Mouse (Mus musculus): ENCODE results near the gene Anpep.

Anpep gene

DNA sequence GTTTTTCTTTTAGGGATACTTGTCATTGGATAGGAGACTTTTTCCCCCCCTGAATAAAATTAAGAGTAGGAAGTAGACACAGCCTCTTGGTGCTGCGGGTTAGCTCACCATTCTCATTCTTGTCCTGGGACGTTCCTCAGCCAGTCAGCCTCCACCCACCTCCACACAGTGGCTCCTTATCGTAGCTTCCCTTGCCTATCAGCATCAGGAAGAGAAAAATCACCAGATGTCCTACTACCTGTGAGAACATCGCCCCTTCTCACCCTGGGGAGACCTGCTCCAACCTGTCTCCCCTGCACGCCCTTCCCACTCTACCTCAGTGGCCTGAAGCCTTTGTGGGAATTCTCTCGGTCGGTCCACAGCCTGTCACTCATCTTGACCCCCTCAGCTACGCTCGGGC is at the start of gene Anpep:
Anpep (minus strand) TSS at position 249 of the 400 bp plus-strand sequence.
- DNase-seq (ENCODE audit: extremely low spot score), result no peak

DNA sequence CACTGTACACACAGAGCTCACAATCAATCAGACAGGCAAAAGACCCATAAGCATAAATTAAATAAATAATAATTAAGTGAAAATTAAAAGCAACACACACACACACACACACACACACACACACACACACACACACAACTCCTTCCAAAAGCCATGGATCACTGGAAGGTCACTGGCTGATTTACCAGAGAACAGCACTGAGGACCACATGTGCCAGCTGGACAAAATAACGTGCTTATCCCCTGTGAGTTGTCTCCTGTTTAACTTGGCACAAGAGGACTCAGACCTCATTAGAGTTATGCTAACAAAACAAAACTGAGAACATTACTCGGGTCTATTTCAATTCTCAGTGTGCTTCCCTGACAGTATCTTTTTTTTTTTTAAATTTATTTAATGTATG is 46.5 kb upstream of the Anpep start:
- no peak for DNase-seq (ENCODE audit: extremely low spot score)

DNA sequence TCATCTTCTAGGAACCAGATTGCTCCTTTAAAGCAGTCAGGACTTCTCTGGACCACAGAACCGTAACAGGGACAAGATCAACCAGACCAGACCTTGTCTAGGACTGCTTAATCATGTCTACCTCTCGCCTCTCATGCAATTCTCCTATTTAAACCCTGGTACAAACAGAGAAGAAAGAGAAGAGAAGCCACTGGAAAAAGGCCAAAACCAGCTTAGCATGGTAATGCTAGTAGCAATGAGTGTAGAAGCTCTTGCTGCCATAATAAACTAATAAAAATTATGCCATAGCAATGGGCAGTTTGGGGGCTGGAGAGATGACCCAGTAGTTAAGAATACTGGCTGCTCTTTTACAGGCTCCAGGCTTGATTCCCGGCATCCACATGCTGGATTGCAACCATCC is 46.1 kb upstream of the Anpep start:
- DNase-seq (ENCODE audit: extremely low spot score), result no peak

DNA sequence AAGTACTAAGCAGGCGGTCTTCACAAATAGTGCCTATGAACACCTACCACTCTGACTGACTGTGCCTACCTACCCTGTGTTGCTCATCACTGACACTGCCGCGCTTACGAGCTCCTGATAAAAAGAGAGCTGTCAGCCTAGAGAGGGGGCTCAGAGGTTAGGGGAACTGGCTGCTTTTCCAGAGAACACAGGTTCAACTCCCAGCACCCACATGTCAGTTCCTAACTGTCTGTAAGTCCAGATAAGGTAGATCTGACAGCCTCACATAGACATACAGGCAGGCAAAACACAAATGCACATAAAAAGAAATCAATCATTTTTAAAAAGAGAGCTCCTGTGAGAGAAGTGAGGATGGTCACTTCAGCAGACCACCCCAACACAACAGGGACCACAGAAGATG is 44.3 kb upstream of the Anpep start:
- no peak for DNase-seq (ENCODE audit: extremely low spot score)

DNA sequence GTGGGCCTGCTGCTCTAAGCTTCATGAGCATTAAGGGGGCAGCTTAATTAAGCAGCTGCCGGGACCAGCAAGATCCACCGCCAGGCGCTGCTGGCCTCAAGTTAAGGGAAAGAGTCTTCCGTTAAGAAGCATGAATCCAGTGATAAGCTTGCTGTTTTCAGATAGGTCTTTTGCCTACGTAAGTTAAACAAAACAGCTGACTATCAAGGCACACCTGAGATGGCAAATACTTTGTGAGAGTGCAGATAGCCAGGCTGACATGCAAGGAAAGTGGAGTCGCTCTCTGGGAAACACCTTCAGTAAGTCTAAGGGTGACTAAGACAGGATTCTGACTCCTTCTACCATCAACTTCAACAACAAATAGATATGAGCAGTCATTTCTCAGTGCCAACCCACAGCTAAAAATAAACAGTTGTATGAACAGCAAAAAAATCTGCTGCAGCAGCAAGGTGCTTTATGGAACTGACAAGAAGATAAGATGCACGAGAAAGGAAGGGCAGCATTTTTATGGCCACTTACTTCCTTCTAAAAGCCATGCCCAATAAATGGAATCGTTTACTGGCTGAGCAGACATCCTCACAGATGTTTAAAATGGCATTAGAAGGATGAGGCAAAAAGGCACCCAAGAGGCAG is 42.4 kb upstream of the Anpep start:
- DNase-seq (ENCODE audit: extremely low spot score), result no peak

DNA sequence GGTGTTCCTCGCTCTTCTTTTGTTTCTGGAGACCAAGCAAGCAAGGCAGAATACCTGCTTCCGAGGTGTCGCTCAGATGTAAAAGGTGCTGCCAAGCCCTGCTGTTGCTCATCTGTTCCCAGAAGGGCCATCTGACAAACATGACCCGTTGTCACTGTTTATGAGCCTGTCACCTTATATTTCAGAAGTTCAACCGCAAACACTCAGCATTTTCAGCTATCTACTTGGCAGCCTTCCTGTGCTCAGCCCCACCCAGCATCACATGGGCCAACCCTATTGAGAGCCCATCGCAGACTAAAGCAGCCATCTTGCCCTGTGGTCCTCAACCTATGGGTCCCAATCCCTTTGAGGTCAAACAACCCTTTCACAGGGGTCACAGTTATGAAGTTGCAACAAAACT is 39.9 kb upstream of the Anpep start:
- DNase-seq (ENCODE audit: extremely low spot score), result no peak

DNA sequence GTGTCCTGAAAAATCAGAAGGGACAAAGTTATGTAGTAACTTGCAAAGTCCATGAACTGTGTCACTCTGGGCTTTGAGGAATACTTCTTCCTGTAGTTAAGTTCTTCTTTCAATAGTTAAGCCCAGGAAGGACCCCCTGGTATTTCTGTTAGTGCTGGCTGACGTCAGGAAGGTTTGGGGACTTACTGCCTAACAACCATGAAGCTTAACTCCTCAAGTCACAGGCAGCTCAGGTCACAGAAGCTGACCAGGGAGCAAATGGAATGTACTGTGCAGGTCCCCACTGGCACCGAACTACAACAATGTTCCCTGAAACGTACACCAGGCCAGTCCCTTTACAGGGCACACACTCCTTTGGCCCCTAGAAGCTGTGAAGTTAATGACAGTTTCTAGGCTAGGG is 34.4 kb upstream of the Anpep start:
- DNase-seq (ENCODE audit: extremely low spot score), result no peak

- DNase-seq (ENCODE audit: extremely low spot score), result no peak
Measured at GRCm38 (mm10) chr7:79894790-79895189, 33.9 kb upstream of the Anpep start.

GRCm38 (mm10) chr7:79892576-79893428 is 31.9 kb upstream of the Anpep start:
- no peak for DNase-seq (ENCODE audit: extremely low spot score)

DNA sequence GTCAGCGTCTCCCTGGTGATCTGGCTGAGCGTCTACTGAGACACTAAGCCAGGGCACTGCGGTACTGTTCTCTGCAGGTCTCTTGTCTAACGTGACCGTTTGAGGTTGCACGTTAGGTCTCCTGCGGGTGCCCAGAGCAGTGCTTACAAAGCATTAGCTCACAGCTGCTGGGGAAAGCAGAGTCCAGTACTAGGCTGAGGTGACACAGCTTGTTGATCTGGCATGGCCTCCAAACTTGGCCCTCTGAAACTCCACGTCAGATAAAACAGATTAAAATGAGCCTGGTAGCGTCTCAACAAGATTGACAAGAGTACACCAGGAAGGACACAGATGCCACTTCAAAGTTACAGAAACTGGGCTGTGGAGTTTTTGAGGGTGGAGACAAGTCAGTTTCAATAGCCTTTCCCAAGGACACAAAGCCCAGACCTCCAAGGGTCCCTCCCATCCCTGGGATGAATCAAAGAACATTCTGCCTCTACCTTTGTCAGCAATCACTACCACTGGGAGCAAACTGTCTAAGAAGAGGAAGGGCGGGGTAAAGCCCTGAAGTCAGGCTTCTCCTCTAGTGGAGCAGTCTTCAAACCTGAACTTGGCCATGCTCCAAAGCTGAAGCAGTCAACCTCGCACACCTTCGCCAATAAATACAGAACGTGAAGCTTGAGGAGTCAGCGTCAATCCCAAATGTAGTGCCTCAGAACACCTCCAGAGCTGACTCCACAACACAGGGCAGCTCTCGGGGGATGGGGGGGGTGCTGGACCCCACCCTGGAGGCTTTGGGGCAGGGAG is 29.8 kb upstream of the Anpep start:
- DNase-seq (ENCODE audit: extremely low spot score), result no peak

DNA sequence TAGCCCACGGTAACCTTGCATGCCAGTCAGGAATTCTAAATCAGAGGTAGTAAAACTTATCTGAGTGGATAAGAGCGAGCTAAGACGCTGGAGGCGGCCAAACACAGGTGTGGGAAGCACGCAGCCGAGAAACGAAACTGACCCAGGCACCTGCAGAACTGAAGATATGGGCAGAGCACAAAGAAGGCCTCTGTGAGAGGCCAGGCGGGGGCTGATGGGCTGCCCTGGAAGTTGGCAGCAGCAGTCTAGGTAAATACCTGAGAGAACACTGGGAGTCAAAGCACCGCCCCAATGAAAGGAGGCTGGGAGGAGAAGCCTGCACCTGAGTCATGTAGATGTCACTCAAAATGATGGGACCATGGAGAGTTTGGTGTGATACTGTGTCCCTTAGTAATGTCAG is 27.7 kb upstream of the Anpep start:
- no peak for DNase-seq (ENCODE audit: extremely low spot score)

DNA sequence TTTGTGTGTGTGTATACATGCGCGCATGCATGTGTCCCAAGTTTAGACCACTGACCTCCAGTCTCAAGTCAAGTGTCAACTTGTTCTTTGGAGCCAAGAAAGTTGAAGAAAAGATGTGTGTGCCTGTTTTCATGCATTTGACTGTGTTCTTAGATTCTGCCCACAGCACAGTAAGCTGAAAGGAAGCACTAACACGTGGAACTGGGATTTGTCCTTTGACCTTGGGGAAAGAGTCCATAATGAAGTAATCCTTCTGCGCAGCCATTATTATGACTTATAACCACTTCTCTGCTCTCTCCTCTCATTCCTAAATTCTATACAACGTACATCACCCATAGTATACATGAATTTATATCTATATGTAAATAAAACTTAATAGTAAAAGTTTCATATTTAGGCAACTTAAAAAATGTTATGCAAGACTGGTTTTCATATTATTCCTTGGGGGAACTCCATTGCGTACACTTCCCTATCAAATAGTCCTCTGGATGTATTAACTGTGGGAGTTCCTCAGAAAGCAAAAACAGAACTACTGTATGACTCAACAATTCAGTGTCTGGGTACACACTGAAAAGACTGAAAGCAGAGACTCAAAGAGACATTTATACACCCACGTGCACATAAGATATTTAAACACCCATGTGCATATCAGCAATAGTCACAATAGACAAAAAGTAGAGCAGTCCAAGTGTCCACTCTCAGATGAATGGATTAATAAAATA is 22.9 kb upstream of the Anpep start:
- DNase-seq (ENCODE audit: extremely low spot score), result no peak

DNA sequence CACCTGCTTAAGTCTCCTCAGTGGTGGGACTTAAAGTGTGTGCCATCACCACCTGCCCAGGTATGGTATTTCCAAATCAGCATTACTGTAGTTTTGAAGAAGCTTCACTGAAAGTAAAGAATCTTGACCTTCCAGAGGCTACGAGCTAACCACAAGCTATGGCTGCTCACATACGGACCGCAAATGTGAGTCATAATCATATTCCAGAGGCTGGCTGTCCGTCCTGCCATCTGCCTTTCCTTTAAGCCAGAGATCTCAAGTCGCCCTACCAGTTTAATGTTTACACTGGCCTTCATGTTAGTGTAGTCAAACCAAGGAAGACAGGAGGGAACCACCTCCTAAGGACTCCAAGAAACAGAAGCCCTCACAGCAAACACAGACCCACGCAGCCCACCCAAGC is 21.0 kb upstream of the Anpep start:
- no peak for DNase-seq (ENCODE audit: extremely low spot score)

- DNase-seq (ENCODE audit: extremely low spot score), result no peak
Measured at GRCm38 (mm10) chr7:79880998-79881397, 20.1 kb upstream of the Anpep start.

GRCm38 (mm10) chr7:79880033-79880432 is 19.2 kb upstream of the Anpep start:
- DNase-seq (ENCODE audit: extremely low spot score), result no peak

GRCm38 (mm10) chr7:79878455-79879025 is 17.7 kb upstream of the Anpep start:
- no peak for DNase-seq (ENCODE audit: extremely low spot score)

DNA sequence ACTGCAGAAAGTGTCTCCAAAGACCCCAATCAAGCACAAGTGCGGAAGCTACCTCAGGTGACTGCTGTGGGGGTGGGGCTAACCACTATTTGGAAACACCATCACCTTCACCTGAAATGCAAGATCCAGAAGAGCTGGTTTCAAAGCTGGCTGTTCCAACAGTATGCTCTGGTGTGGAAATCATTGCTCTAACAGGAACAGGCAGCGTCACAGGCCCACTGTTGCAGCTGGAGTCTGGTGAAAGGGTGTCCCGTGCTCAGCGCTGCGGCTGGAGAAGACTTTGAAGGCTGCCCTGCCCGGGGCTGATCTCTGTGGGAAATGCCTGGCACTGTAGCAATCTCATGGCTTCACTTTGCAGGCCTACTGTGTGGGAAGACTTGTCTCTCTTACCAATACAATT is 12.5 kb upstream of the Anpep start:
- DNase-seq (ENCODE audit: extremely low spot score), result no peak

- DNase-seq (ENCODE audit: extremely low spot score), result no peak
Measured at GRCm38 (mm10) chr7:79871797-79872345, 11.0 kb upstream of the Anpep start.

DNA sequence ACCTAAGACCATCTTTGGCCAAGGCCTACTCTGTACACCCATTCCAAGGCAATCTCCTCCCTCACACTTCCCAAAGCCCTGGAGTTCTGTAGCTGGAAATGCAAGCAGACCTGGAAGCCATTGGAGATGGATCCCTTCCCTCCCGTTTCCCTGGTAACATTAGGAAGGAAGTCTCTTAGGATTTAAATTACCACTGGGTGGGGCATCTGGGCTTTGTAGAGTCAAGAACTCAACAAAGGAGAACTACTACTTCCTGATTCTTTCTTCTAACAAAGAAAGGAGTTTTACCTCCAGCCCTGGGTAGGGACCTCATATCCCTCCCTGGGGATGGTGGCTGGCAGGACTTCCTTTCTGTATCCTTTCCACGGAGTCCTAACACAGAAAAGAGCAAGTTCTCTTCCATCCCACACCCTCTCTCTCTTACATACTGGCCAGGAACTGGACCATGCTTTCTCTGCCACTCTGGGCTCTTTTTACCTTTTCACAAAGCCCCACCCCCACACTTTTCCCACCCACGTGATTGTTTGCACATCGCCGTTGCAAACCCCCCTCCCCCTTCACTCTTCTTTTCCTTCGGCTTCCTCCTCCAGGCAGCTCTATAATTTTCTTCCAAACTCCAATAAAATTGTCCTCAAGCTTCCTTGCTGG is 8.3 kb upstream of the Anpep start:
- no peak for DNase-seq (ENCODE audit: extremely low spot score)

GRCm38 (mm10) chr7:79868475-79868874 is 7.6 kb upstream of the Anpep start:
- DNase-seq (ENCODE audit: extremely low spot score), result no peak

GRCm38 (mm10) chr7:79867861-79868260 is 7.0 kb upstream of the Anpep start:
- no peak for DNase-seq (ENCODE audit: extremely low spot score)

All from embryo, embryonic 9.5 days (tissue).